ENCODE assay signal across 10 mouse cellular contexts in the genomic region with DNA sequence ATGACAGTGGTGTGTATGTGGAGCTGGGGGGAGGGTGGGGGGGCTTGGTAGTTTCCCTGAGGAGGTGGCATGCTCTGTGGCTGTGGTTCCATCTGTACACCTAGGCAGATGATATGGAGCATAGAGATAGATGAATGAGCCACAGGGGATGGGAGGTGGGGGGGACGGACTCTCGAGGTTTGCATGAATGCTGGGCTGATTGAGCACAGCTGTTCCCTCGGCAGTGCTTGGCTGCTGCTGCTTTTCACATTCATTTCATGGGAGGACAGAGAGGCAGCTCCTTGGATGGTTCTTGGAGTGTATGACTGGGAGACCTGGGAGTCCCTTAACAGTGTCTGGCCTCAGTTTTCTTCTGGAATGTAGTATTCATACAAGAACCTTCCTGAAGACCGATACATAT.
A peak's percentile ranks its signal among the peaks of the same experiment; 100 is the strongest.
DNase-seq lines count a peak whose midpoint lies in the region; ATAC-seq and TF ChIP-seq lines count a peak whose summit lies in the region.
"Had no signal": no experiment of that assay in that cellular context is flagged by ENCODE, and none has a peak within 500 bp of the region (broad histone marks: within the 10 kb centered on the region; RNA-seq: fewer than 3 reads in every experiment).

No protein-coding gene starts in this region.

- peak overlapping the region; percentile 91 for H3K27ac ChIP-seq in lung, embryonic 15.5 days
- H3K27ac ChIP-seq in forebrain, embryonic 12.5 days, result peak overlapping the region; percentile 98
- H3K27ac ChIP-seq in hindbrain, embryonic 15.5 days (replicated peaks), result 0 out of 2 replicates have a peak overlapping the region, but pooled peaks have one; percentile 93
- peak overlapping the region; percentile 95 for H3K27ac ChIP-seq in neural tube, embryonic 13.5 days (replicated peaks)

- no peaks in the 10 kb centered on the region for H3K9me3 ChIP-seq in lung, embryonic 15.5 days
- H3K9me3 ChIP-seq in forebrain, embryonic 12.5 days, result no peaks in the 10 kb centered on the region
- H3K9me3 ChIP-seq in hindbrain, embryonic 15.5 days, result no peaks in the 10 kb centered on the region
- no peaks in the 10 kb centered on the region for H3K9me3 ChIP-seq in neural tube, embryonic 13.5 days

- H3K4me2 ChIP-seq in lung, embryonic 15.5 days, result no peak overlapping the region
- H3K4me2 ChIP-seq in forebrain, embryonic 12.5 days, result no peak overlapping the region
- no peak overlapping the region for H3K4me2 ChIP-seq in hindbrain, embryonic 15.5 days
- H3K4me2 ChIP-seq in neural tube, embryonic 13.5 days, result no peak overlapping the region

- peak; percentile 15; the same call in 1 of the 2 replicates for ATAC-seq in lung, embryonic 15.5 days (ENCODE audit: borderline replicate concordance, extremely low read depth, low FRiP score, low TSS enrichment)
- no peak for ATAC-seq in forebrain, embryonic 12.5 days (ENCODE audit: low FRiP score)
- ATAC-seq in hindbrain, embryonic 15.5 days (ENCODE audit: low FRiP score, low read depth), result no peak
- peak; percentile 21 for ATAC-seq in neural tube, embryonic 13.5 days (ENCODE audit: low read depth)

- H3K4me1 ChIP-seq in lung, embryonic 15.5 days, result peaks cover 77% of the 10 kb centered on the region
- peaks cover 17% of the 10 kb centered on the region for H3K4me1 ChIP-seq in lung, adult 2 months (ENCODE audit: control insufficient read depth, insufficient read depth, low read length)
- H3K4me1 ChIP-seq in forebrain, embryonic 12.5 days, result peaks cover 65% of the 10 kb centered on the region
- H3K4me1 ChIP-seq in hindbrain, embryonic 15.5 days (replicated peaks), result peaks cover 49% of the 10 kb centered on the region
- peaks cover 75% of the 10 kb centered on the region for H3K4me1 ChIP-seq in neural tube, embryonic 13.5 days (replicated peaks)

- no peak for TF ChIP-seq POLR2A in lung, adult 2 months (IDR thresholded peaks at IDR 0.05; ENCODE audit: borderline replicate concordance, extremely low read depth, low read depth, low read length)

- no peak overlapping the region for H3K4me3 ChIP-seq in lung, embryonic 15.5 days
- no peak overlapping the region for H3K4me3 ChIP-seq in lung, adult 2 months (replicated peaks; ENCODE audit: extremely low read depth, low read depth, low read length)
- no peak overlapping the region for H3K4me3 ChIP-seq in forebrain, embryonic 12.5 days (replicated peaks)
- H3K4me3 ChIP-seq in hindbrain, embryonic 15.5 days, result no peak overlapping the region
- no peak overlapping the region for H3K4me3 ChIP-seq in neural tube, embryonic 13.5 days

- no peak overlapping the region for H3K9ac ChIP-seq in lung, embryonic 15.5 days
- H3K9ac ChIP-seq in forebrain, embryonic 12.5 days, result no peak overlapping the region
- H3K9ac ChIP-seq in hindbrain, embryonic 15.5 days, result no peak overlapping the region
- no peak overlapping the region for H3K9ac ChIP-seq in neural tube, embryonic 13.5 days

- H3K27me3 ChIP-seq in lung, embryonic 15.5 days, result no peaks in the 10 kb centered on the region
- no peaks in the 10 kb centered on the region for H3K27me3 ChIP-seq in forebrain, embryonic 12.5 days
- no peaks in the 10 kb centered on the region for H3K27me3 ChIP-seq in hindbrain, embryonic 15.5 days
- no peaks in the 10 kb centered on the region for H3K27me3 ChIP-seq in neural tube, embryonic 13.5 days

- 35% methylated on average over 4 of the region's 4 CpGs for WGBS in lung, embryonic 15.5 days
- WGBS in lung, adult 2 months, result 57% methylated on average over 4 of the region's 4 CpGs
- WGBS in forebrain, embryonic 12.5 days, result 48% methylated on average over 4 of the region's 4 CpGs
- 30% methylated on average over 4 of the region's 4 CpGs for WGBS in hindbrain, embryonic 15.5 days
- 29% methylated on average over 4 of the region's 4 CpGs for WGBS in neural tube, embryonic 13.5 days

- no peak for DNase-seq in lung, adult 2 months
- no peak for DNase-seq in layer of hippocampus, adult 9-10 months (ENCODE audit: low spot score)
- DNase-seq in left cerebral cortex, postnatal 4 days, result no peak
- no peak for DNase-seq in urinary bladder, adult 2 months (ENCODE audit: low spot score)
- DNase-seq: cerebellum, postnatal 36 days; right cerebral cortex, postnatal 4 days had no signal

- intact Hi-C loops in left cerebral cortex, postnatal 4 days (cut with DNase I), result no loop called here

- no peaks in the 10 kb centered on the region for H3K36me3 ChIP-seq in lung, embryonic 15.5 days
- H3K36me3 ChIP-seq in forebrain, embryonic 12.5 days (replicated peaks), result no peaks in the 10 kb centered on the region
- no peaks in the 10 kb centered on the region for H3K36me3 ChIP-seq in hindbrain, embryonic 15.5 days
- no peaks in the 10 kb centered on the region for H3K36me3 ChIP-seq in neural tube, embryonic 13.5 days

- no peak for TF ChIP-seq CTCF in lung, adult 2 months (IDR thresholded peaks at IDR 0.05; ENCODE audit: insufficient read depth, low read length)

Comparison
In these comparisons a context has a peak if more than half of its experiments do, and no peak if none do; other contexts are left out.
1. ATAC-seq: peak in lung, embryonic 15.5 days (single experiment) and neural tube, embryonic 13.5 days (single experiment); none in forebrain, embryonic 12.5 days (single experiment) and hindbrain, embryonic 15.5 days (single experiment).
2. Peak in every context shown above with its lines, with median percentiles within 50 percentile points of each other: H3K27ac ChIP-seq.